Mouse (Mus musculus) cerebellum, adult 11 months (tissue): ENCODE results near the gene Olfr402.
"Not testable (repeated sequence)": the region's sequence is repeated elsewhere in the genome, so short reads cannot be mapped to it uniquely, and the experiment has no call there.

ENCODE experiments used
- DNase-seq: peaks from one replicate; pipeline ENCODE4 v3.0.0; 2022

Olfr402 gene

DNA sequence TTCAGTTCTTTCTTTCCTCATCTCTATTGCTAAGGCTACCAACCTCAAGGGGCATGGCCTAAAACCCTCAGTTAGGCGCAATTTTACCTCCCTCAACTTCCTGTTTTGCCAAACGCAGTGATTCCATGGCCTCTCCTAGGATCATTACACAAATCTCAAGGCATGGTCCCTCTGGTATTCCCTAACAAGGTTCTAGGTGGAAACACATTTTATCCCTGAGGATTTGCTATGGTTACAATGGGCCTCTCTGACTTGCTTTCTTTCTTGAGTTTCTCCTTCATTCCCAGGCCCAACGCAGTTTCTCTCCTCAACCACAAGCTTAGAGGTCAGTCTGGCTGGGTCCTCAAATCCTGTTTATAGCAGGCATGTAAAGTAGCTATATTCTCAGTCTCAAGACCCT lies at the start of gene Olfr402:
Olfr402 (plus strand) TSS at position 301 of the 400 bp plus-strand sequence.
- no peak for DNase-seq

GRCm38 (mm10) chr11:74105066-74105465 lies 48.3 kb upstream of the Olfr402 start:
- no peak for DNase-seq

- no peak for DNase-seq
These were observed 39.9 kb upstream of the Olfr402 start, which contains the start of gene Olfr401 for GRCm38 (mm10) chr11:74113412-74113811. TSS of gene Olfr401 (plus strand) at chr11:74113712.

DNA sequence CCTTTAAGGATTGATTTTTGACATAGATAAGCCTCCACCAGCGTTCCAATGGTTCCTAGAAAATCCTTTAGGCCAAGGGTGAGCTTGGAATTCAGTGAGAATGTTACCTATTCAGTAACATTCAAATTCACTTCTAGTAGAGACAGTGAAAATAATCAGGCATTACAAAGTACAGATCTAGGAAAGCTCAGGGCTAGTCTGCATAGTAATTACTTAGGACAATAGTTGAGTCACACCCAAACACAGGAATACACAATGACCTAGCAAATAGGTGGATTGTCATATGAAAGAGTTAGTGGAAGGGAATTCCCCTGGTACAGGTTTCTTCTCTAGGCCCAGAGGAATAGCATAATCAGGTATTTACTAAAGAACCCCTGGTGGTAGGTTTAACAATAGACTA lies 13.3 kb upstream of the Olfr402 start:
- not testable (repeated sequence) for DNase-seq

DNA sequence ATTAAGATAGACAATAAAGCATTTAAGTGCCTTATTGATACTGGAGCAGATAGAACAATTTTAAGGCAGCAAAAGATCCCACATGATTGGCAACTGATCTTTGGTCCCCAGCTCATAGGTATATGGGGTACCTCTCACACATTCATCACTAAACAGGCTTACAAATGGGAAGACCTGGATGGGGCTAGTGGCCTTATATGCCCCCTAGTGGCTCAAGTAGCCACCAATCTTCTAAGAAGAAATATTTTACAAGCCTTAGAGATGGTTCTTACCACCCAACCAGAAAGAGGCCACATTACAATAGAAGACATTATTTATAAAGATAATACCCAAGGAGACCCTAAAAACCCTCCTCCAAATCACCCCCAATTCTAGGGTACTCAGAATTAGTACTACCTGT lies 7.5 kb upstream of the Olfr402 start:
- no peak for DNase-seq

DNA sequence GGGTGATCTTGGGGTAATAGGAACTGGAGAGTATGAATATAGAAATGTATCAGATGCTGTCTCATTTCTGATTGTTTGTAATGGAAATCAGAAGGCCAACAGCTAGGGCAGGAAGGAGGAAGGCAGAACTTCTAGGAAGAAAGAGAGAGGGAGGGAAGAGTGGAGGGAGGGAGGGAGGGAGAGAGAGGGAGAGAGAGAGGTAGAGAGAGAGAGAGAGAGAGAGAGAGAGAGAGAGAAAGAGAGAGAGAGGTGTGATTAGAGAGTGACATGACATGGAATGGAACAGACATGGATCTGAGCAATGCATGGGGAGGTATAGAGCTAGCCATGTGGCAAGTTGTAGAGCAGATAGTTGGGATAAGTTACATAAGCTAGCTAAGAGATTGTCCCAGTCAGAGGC lies 15.4 kb downstream of the Olfr402 start:
- DNase-seq = no peak

DNA sequence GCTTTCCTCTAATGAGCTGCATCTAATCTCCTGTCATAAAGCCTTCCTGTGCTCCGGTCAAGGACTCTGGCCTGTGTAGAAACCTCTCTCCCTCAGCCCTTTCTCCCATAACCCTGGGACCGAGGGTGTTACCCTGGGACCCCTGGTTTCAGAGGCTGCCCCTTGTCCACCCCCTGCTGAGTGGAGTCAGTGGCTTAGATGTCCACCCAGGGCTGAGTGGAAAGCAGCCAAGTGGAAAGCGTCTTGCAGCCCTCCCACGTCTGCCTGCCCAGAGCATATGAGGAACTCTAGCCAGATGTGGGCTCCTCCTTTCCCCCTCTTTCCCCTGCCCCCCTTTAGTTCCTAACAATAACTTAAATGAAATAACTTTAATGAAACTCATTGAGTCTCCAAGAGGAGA lies 29.8 kb downstream of the Olfr402 start:
- DNase-seq = no peak

DNA sequence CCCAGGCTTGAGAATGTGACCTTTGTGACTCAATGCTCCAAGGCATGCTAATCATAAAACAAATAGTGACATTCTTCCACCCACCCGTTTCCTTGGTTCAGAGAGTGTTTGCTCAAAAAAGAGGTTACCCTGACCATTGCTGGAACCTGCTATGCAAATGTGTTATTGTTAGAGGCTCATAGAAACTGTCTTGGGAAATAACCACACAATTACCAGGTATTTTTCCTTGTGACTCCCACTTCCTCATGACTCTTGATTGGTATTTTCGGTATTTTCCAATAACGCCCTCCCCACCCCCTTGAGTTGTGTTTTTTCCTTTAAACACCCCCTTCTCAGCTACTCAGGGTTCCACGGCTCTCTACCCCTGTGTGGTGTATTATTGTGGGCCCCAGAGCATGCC lies 30.4 kb downstream of the Olfr402 start:
- DNase-seq = no peak

- DNase-seq = no peak
These were observed 32.6 kb downstream of the Olfr402 start, which contains the start of gene Olfr403 for GRCm38 (mm10) chr11:74185949-74186348. TSS of gene Olfr403 (plus strand) at chr11:74186249.
